Mouse (Mus musculus) olfactory bulb, adult 2 months (tissue): ENCODE measurements around the gene Isy1.

Experiments
- CTCF ChIP-seq: fragments of 200-500 bp; IDR thresholded peaks from 2 replicates; pipeline ENCODE4 v1.5.1; 2012; ENCODE audit warnings: low read depth, mild to moderate bottlenecking, low read length, moderate library complexity; ENCODE audit not compliant: insufficient read depth
- POLR2A ChIP-seq: fragments of 200-500 bp; IDR thresholded peaks from 2 replicates; pipeline ENCODE4 v1.6.1; 2012; ENCODE audit warnings: mild to moderate bottlenecking, low read depth, low read length, moderate library complexity; ENCODE audit not compliant: insufficient read depth

DNA sequence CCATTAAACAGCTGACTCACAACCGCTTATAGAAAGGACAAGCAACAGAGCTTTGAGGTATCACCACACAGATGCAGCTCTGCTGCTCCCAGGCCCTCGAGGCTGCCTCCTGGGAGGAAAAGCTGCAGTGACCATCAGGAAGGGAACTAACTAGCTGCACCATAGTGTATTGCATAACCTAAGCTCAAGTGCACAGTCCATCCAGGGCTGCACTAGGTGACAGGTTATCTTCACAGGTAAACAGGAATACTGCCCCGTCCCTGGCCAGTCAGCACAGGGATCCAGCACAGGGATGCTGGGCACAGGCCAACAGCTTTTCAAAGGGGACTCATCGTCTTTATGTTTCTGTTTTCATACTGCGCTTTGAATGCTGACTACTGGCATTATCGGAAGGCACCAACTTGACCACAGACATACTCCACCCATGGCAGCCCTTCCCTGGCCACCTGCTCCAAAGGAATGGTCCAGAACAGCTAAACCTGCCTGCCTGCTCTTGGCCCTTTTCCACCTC is 28.9 kb downstream of the Isy1 start:
- TF ChIP-seq POLR2A (no peak), CTCF (no peak)
